Mouse (Mus musculus): Measurements from ENCODE around the gene Gm43720.

The Gm43720 gene

DNA sequence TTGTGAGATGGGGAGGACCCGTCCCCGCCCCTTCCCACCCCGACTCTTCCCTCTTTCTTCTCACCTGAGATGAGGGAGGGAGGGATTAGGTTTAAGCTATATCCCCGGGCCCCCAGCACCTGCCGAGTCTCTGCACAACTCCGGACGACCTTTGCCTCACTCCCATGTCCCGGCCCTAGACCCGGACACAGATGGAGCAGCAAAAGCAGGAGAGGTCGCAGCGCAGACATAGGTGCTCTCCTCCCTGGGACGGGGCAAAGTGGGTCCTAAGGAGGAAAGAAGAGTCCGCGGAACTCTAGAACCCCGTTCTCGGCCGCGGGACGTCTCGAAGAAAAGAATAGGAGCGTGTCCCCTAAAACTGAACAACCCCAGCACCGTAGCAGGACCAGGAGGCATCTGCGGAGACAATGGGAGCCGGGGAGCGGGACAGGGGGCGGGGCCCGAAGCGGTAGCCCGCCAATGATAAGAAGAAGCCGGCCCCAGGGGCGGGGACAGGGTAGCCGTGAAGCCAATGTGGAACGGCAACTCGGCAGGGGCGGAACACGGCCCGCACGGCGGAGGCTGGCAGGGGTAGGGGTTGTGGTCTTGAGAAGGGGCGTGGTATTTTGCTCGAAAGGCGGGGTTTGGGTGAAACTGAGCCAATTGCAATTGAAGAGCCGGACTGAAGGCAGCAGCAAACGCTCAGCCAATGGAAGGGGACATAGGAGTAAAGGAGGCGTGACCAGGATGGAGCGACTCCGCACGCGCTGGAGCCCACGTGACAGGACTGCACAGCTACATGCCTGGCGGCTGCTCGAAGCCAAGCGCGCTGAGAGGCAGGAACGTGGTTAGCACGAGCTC lies at the start of gene Gm43720, which contains the start of the genes Gpc2 and Stag3:
Gene Gm43720, minus strand, starts transcription at position 374 of the 840 bp plus-strand sequence.
Gene Gpc2, minus strand, starts transcription at position 421 of the 840 bp plus-strand sequence.
Gene Stag3, plus strand, starts transcription at position 656 of the 840 bp plus-strand sequence.
- DNase-seq: peak; percentile 94

DNA sequence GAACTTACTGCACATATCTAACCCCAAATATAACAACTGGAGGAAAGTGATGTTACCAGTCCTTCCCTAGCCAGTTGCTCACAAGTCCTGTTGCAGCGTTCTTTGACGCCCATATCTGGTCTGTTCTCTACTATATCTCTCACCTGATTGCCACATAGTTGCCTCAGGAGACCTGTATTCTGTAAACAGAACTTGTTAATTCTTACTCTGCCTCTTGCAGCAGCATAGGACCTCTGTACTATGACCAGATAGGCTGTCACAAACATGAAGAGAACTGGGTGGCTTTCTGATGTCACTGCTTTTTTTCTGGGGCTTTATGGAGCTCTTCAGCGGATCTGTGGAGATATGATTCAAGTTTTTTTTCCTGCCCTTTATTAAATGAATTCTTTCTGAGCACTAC lies 33.0 kb upstream of the Gm43720 start:
- DNase-seq: no peak

GRCm38 (mm10) chr5:138299613-138300012 lies 19.9 kb upstream of the Gm43720 start:
- no peak for DNase-seq

GRCm38 (mm10) chr5:138294158-138294557 lies 14.4 kb upstream of the Gm43720 start:
- no peak for DNase-seq

GRCm38 (mm10) chr5:138291638-138292037 lies 11.9 kb upstream of the Gm43720 start:
- no peak for DNase-seq

DNA sequence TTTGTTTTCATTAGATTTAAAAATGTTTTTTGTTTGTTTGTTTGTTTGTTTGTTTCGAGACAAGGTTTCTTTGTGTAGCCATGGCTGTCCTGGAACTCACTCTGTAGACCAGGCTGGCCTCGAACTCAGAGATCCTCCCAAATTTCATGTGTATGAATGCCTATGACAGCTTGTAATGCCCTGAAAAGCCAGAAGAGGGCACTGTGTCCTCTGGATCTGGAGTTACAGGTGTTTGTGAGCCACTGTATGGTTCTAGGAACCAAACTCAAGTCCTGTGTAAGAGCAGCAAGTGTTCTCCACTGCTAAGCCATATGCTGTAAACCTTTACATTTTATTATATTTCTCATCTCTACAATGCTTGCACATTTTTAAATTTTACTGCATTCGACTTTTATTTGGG lies 8.1 kb upstream of the Gm43720 start:
- no peak for DNase-seq

GRCm38 (mm10) chr5:138283540-138283939 lies 3.8 kb upstream of the Gm43720 start:
- DNase-seq: no peak

- DNase-seq: no peak
Measured at GRCm38 (mm10) chr5:138281798-138282197, 2.0 kb upstream of the Gm43720 start.

- no peak for DNase-seq
Measured at GRCm38 (mm10) chr5:138280829-138281228, 1.1 kb upstream of the Gm43720 start.

DNA sequence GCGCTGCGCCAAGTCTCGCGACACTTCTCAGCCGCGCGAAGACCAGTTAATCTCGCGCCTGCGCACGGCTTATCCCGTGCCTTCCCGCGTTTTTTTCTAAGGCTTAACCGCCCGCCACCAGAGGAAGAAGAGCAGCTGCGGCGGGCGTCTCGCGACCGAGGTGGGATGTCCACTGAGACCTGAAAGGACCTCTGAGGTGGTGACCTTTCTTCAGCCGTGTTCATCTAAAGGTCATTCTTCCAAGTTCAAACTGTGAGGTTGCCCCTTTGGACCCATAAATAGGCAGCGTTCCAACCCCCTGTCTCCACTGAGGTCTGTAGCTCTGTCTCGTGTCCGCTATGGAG lies 639 bp upstream of the Gm43720 start:
- no peak for DNase-seq

DNA sequence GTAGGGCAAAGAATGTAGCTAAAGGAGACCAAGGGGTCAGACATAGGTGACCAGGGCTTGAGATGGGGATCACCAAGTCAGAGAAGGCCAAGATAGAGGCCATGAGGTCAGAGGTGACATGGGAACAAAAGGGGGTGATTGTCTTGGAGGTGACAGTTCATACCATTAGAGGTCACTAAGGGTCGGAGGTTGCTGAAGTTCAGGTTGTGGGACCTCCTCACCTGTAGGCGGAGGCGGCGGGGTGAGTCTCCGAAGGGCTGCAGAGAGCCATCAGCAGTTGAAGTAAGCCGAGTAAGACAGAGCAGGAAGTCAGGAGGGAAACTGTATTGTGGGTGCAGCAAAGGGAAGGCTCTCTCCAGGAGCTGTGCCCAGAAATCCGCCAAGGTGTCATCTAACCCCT lies 1.8 kb downstream of the Gm43720 start:
- DNase-seq: no peak

- DNase-seq: no peak
Measured at GRCm38 (mm10) chr5:138275216-138276050, 4.3 kb downstream of the Gm43720 start.

DNA sequence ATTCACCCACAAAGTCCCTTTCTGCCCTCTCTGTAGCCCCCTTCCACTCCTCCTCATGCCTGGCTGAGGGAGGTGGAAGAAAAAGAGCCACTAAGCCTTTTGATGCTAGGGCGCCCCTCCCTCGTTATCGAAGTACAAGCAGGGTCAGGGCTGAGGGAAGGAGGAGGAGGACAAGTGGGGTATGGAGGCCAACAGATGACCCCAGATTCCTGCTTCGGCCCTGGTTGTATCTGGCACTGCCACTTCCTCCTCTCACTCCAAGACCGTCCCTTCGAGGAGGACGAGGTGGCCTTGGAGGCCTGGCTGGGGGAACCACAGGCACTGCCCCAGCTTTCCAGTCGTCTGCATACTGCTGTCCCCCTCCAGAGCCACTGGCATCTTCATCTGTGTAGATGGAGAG lies 5.6 kb downstream of the Gm43720 start:
- no peak for DNase-seq

DNA sequence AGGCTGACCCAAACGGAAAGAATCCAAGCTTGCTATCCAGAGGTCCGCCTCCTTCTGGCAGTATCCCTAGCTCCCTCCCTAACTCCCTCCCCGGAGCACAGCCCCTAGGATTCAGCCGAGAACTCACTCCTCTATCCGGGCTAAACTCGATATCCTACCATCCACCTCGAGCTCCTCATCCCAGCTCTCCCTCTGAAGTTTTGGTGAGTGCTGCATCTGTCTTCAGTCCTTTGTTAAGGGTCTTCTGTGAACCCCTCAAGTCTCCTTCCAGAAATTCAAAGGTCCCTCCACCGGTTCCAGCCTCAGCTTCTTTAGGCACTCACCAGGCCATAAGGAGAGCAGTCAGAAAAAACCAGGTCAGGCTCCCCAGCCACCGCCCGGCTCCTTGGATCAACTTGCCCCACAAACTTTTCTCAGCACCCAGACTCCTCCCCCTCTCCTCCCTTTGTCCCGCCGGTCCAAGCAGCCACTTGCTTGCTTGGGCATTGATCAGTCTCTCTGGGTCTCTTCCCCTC lies 7.3 kb downstream of the Gm43720 start, which contains the start of gene Gal3st4:
Gene Gal3st4, minus strand, starts transcription at position 432 of the 515 bp plus-strand sequence.
- DNase-seq: peak; percentile 69

DNA sequence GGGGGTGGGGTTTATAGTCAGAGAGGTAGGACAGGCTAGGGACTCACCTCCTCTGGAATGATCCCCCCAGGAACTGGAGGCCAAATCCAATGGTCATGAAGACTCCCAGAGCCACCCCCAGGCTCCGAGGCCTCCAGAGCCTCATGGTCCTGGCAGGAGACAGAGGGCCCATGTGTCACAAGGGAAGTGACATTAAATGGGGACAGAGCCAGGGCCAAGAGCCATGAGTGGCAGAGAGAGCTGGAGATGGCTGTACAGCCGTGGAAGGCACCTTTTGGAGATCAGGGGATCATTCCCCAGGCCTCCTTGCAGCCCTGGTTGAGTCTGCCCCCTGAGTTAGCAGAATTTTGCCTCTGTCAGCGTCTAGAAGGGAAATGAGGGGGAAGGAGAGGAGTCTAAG lies 8.5 kb downstream of the Gm43720 start:
- DNase-seq: no peak

DNA sequence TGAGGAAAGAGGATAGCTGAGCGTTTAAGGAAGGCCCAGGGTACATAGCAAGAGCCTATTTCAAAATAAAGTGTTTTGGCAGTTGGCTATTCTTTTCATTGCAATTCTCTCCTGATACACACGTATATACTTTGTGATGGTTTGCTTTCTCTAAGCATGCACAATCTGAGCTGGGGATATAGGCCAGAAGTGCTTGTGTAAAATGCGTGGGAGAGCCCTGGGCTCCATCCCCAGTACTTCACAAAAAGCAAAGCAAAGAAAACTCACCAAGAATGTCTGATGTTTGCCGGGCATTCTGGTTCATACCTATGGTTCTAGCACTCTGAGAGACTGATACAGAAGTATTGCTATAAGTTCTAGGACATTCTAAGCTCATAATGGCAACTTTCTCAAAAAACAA lies 10.8 kb downstream of the Gm43720 start:
- no peak for DNase-seq

DNA sequence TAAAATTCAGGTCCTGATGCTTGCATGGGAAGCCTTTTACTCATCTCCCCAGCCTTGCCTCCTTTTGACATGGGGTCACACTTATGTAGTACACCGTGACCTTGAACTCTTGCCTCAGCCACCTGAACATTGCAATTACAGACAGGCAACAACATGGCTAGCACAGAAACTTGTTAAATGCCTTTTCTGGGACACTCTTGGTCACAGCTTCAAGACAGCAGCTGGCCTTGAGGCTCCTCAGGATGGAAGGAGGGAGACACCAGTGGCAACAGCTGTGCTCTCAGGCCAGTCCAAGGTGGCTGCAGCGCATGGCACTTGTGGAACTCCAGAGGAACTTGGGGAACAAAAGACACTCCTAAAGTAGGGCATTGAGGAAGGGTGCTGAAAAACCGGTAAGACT lies 12.6 kb downstream of the Gm43720 start:
- no peak for DNase-seq

- DNase-seq: no peak
Measured at GRCm38 (mm10) chr5:138265712-138266111, 14.0 kb downstream of the Gm43720 start.

DNA sequence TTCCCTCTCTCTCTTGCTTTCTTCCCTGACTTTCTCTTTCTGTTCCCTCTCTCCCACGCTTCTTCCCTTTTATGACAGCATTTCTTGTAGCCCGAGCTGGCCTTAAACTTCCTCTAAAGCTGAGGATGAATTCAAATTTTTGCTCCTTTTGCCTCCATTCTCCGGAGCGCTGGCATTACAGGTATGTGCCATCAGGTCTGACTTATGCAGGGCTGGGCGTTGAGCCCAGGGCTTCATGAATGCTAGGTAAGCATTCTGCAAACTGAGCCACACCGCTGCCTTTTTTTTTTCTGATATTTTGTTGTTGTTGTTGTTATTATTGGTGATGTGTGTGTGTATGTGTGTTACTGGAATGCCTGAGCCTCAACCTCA lies 15.6 kb downstream of the Gm43720 start:
- no peak for DNase-seq

GRCm38 (mm10) chr5:138263260-138264206 lies 16.2 kb downstream of the Gm43720 start, which contains the start of gene BC037034:
TSS of gene BC037034 (minus strand) at chr5:138264033.
- DNase-seq: peak; percentile 96

DNA sequence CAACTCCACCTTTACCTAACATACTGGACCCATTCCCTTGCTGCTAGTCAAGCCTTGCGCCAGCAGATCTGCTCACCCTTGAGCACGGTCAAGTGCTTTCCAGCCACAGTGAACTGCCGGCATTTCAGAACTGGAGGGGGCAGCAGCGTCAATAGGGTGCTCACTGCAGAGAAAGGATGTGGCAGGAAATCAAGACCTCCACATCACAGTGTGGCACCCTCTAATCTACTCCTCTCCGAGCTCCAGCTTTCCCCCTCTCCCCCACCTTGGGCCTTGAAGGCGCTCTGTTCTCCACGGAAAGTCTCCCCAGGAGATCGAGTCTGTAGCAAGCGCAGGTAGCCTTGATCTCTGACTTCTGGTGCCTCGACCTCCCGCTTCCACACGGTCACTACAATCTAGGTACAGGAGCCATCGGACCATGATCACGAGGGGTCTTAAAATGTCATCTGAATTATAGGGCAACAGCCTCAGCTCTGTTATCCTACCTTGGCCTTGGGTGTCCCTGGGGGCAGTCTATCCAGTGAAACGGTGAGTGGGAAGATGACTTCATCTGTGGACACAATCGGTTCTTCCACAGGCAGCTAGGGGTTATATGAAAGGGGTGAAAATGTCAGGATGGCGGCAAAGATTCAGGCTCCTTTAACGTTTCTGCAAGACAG lies 17.0 kb downstream of the Gm43720 start:
- DNase-seq: no peak

GRCm38 (mm10) chr5:138262001-138262400 lies 17.8 kb downstream of the Gm43720 start:
- no peak for DNase-seq
